Mouse (Mus musculus) limb, embryonic 10.5 days (tissue): Measurements from ENCODE around the gene F7. TPM values are rescaled to one million over a fixed set of nuclear protein-coding genes. Genes with fewer than 3 reads are reported as not detected.

Source experiments
- DNase-seq: peaks from one replicate; pipeline ENCODE4 v3.0.0-alpha.2; 2017; ENCODE audit warnings: low spot score
- H3K27ac ChIP-seq: fragments of 300-500 bp; sonication (generic); 2 replicates; pipeline ENCODE4 v1.5.1; 2016; ENCODE audit warnings: mild to moderate bottlenecking
- H3K27me3 ChIP-seq: fragments of 300-500 bp; sonication (generic); 2 replicates; pipeline ENCODE4 v1.6.1; 2016; ENCODE audit warnings: low read depth, mild to moderate bottlenecking; ENCODE audit not compliant: poor library complexity, severe bottlenecking
- H3K36me3 ChIP-seq: fragments of 300-500 bp; sonication (generic); 2 replicates; pipeline ENCODE4 v1.6.1; 2016; ENCODE audit warnings: mild to moderate bottlenecking, moderate library complexity
- H3K4me1 ChIP-seq: fragments of 300-500 bp; sonication (generic); 2 replicates; pipeline ENCODE4 v1.6.1; 2016
- H3K4me3 ChIP-seq: fragments of 300-500 bp; sonication (generic); 2 replicates; pipeline ENCODE4 v1.5.1; 2016; ENCODE audit warnings: mild to moderate bottlenecking, moderate library complexity
- H3K9me3 ChIP-seq: fragments of 300-500 bp; sonication (generic); replicated peaks from 2 replicates; pipeline ENCODE4 v1.6.1; 2016; ENCODE audit warnings: mild to moderate bottlenecking
- WGBS: fragments of 180-500 bp; shearing (Covaris S2); methylation state at CpG from one replicate; pipeline ENCODE4 v1.1.7; 2016; 5-methylcytosine and 5-hydroxymethylcytosine counted together
- polyA plus RNA-seq: library from polyadenylated mRNA; unstranded; fragments of >200 nt; fragmentation: Nextera tagmentation; extraction: Ambion mirVana; gene quantifications from 2 replicates; pipeline ENCODE4 v1.2.1, GENCODE M21; 2016

F7 gene
- polyA plus RNA-seq = not detected in 2 replicates

- Histone ChIP-seq H3K4me3 (no peak within 1 kb of the TSS), H3K4me1 (peaks cover 15% of the 10 kb centered on the region), H3K36me3 (no peaks in the 10 kb centered on the region), H3K27ac (no peak within 1 kb of the TSS), H3K9me3 (no peaks in the 10 kb centered on the region), H3K27me3 (no peaks in the 10 kb centered on the region)
- 63% methylated on average over 10 of the region's 10 CpGs for WGBS
- no peak for DNase-seq
Observed at GRCm38 (mm10) chr8:13025487-13026224, at the start of gene F7. Gene F7 (plus strand): TSS chr8:13026034.

GRCm38 (mm10) chr8:12976290-12976689, 49.5 kb upstream of the F7 start:
- no peaks in the 10 kb centered on the region; the same call in 1 of the 2 replicates for H3K27me3 ChIP-seq
- H3K36me3 ChIP-seq = peaks cover 5% of the 10 kb centered on the region; the same call in 1 of the 2 replicates
- no peak overlapping the region for H3K27ac ChIP-seq
- H3K9me3 ChIP-seq = no peaks in the 10 kb centered on the region
- H3K4me3 ChIP-seq = no peak overlapping the region
- 90% methylated on average over 11 of the region's 11 CpGs for WGBS
- H3K4me1 ChIP-seq = peaks cover 7% of the 10 kb centered on the region; the same call in 1 of the 2 replicates
- no peak for DNase-seq

- Histone ChIP-seq H3K27ac (no peak overlapping the region), H3K4me3 (no peak overlapping the region), H3K36me3 (peaks cover 5% of the 10 kb centered on the region; the same call in 1 of the 2 replicates), H3K4me1 (peaks cover 7% of the 10 kb centered on the region; the same call in 1 of the 2 replicates), H3K27me3 (no peaks in the 10 kb centered on the region; the same call in 1 of the 2 replicates), H3K9me3 (no peaks in the 10 kb centered on the region)
- no peak for DNase-seq
- WGBS = 57% methylated on average over 5 of the region's 5 CpGs
Observed at GRCm38 (mm10) chr8:12976723-12977122, 49.1 kb upstream of the F7 start.

GRCm38 (mm10) chr8:12977325-12977724, 48.5 kb upstream of the F7 start:
- 81% methylated on average over 12 of the region's 12 CpGs for WGBS
- H3K27me3 ChIP-seq = no peaks in the 10 kb centered on the region; the same call in 1 of the 2 replicates
- no peak for DNase-seq
- peaks cover 7% of the 10 kb centered on the region; the same call in 1 of the 2 replicates for H3K4me1 ChIP-seq
- peaks cover 5% of the 10 kb centered on the region; the same call in 1 of the 2 replicates for H3K36me3 ChIP-seq
- H3K9me3 ChIP-seq = no peaks in the 10 kb centered on the region
- H3K4me3 ChIP-seq = no peak overlapping the region
- H3K27ac ChIP-seq = no peak overlapping the region

GRCm38 (mm10) chr8:12978308-12978707, 47.5 kb upstream of the F7 start:
- Histone ChIP-seq H3K27ac (no peak overlapping the region), H3K27me3 (no peaks in the 10 kb centered on the region; the same call in 1 of the 2 replicates), H3K9me3 (no peaks in the 10 kb centered on the region), H3K4me3 (no peak overlapping the region), H3K4me1 (peaks cover 7% of the 10 kb centered on the region; the same call in 1 of the 2 replicates), H3K36me3 (peaks cover 5% of the 10 kb centered on the region; the same call in 1 of the 2 replicates)
- no peak for DNase-seq
- 64% methylated on average over 2 of the region's 2 CpGs for WGBS

- no peaks in the 10 kb centered on the region for H3K9me3 ChIP-seq
- peaks cover 7% of the 10 kb centered on the region; the same call in 1 of the 2 replicates for H3K4me1 ChIP-seq
- peak; percentile 85 for DNase-seq
- WGBS = 23% methylated on average over 5 of the region's 5 CpGs
- H3K36me3 ChIP-seq = peaks cover 5% of the 10 kb centered on the region; the same call in 1 of the 2 replicates
- no peaks in the 10 kb centered on the region; the same call in 1 of the 2 replicates for H3K27me3 ChIP-seq
- H3K27ac ChIP-seq = peak overlapping the region; percentile 21; the same call in 1 of the 2 replicates
- H3K4me3 ChIP-seq = no peak overlapping the region
Observed at GRCm38 (mm10) chr8:12978726-12979125, 47.1 kb upstream of the F7 start.

- H3K36me3 ChIP-seq = no peaks in the 10 kb centered on the region
- no peak for DNase-seq
Observed at GRCm38 (mm10) chr8:12983681-12984467, 42.0 kb upstream of the F7 start.

GRCm38 (mm10) chr8:12984601-12985243, 41.1 kb upstream of the F7 start:
- Histone ChIP-seq H3K4me1 (no peaks in the 10 kb centered on the region), H3K27me3 (no peaks in the 10 kb centered on the region), H3K9me3 (no peaks in the 10 kb centered on the region), H3K27ac (no peak overlapping the region), H3K4me3 (no peak overlapping the region), H3K36me3 (no peaks in the 10 kb centered on the region)
- WGBS = 93% methylated on average over 17 of the region's 17 CpGs
- no peak for DNase-seq

More at GRCm38 (mm10) chr8:12983681-12984467, 42.0 kb upstream of the F7 start:
- Histone ChIP-seq H3K9me3 (no peaks in the 10 kb centered on the region), H3K4me3 (no peak overlapping the region), H3K27ac (no peak overlapping the region), H3K27me3 (no peaks in the 10 kb centered on the region), H3K4me1 (peaks cover 3% of the 10 kb centered on the region; the same call in 1 of the 2 replicates)
- WGBS = 82% methylated on average over 18 of the region's 18 CpGs

- DNase-seq = no peak
- H3K36me3 ChIP-seq = no peaks in the 10 kb centered on the region
- no peaks in the 10 kb centered on the region for H3K4me1 ChIP-seq
- no peak overlapping the region for H3K27ac ChIP-seq
- H3K9me3 ChIP-seq = no peaks in the 10 kb centered on the region
- H3K4me3 ChIP-seq = no peak overlapping the region
- no peaks in the 10 kb centered on the region for H3K27me3 ChIP-seq
- WGBS = 94% methylated on average over 13 of the region's 13 CpGs
Observed at GRCm38 (mm10) chr8:12985259-12985658, 40.6 kb upstream of the F7 start.

GRCm38 (mm10) chr8:12987571-12987970, 38.3 kb upstream of the F7 start:
- Histone ChIP-seq H3K9me3 (no peaks in the 10 kb centered on the region), H3K4me1 (peaks cover 5% of the 10 kb centered on the region; the same call in 1 of the 2 replicates), H3K27ac (no peak overlapping the region), H3K4me3 (no peak overlapping the region), H3K27me3 (no peaks in the 10 kb centered on the region), H3K36me3 (no peaks in the 10 kb centered on the region)
- DNase-seq = no peak
- 86% methylated on average over 8 of the region's 8 CpGs for WGBS

- Histone ChIP-seq H3K27ac (no peak overlapping the region), H3K36me3 (no peaks in the 10 kb centered on the region), H3K9me3 (no peaks in the 10 kb centered on the region), H3K27me3 (no peaks in the 10 kb centered on the region), H3K4me3 (no peak overlapping the region), H3K4me1 (peaks cover 9% of the 10 kb centered on the region; the same call in 1 of the 2 replicates)
- no peak for DNase-seq
- WGBS = 83% methylated on average over 13 of the region's 13 CpGs
Observed at GRCm38 (mm10) chr8:12988722-12989430, 37.0 kb upstream of the F7 start.

GRCm38 (mm10) chr8:12991411-12991810, 34.4 kb upstream of the F7 start:
- Histone ChIP-seq H3K9me3 (no peaks in the 10 kb centered on the region), H3K36me3 (no peaks in the 10 kb centered on the region; the same call in 1 of the 2 replicates), H3K27ac (no peak overlapping the region), H3K27me3 (no peaks in the 10 kb centered on the region), H3K4me1 (peaks cover 13% of the 10 kb centered on the region), H3K4me3 (no peak overlapping the region)
- 86% methylated on average over 10 of the region's 10 CpGs for WGBS
- DNase-seq = no peak
